Mouse (Mus musculus) forebrain, postnatal 0 days (tissue): Measurements from ENCODE around the gene Ciao2a. TPM values are rescaled to one million over a fixed set of nuclear protein-coding genes. Genes with fewer than 3 reads are reported as not detected.

ENCODE experiments used
- ATAC-seq: fragments of 200-750 bp; cut with Nextera tagmentation; 2 replicates; pipeline ENCODE4 v1.8.0; 2017; ENCODE audit warnings: mild to moderate bottlenecking, moderate library complexity
- DNase-seq: peaks from one replicate; pipeline ENCODE4 v3.0.0-alpha.2; 2015
- H3K27ac ChIP-seq: fragments of 300-500 bp; sonication (generic); 2 replicates; pipeline ENCODE4 v1.5.1; 2014; ENCODE audit warnings: low read depth, mild to moderate bottlenecking, antibody characterized with exemption, low read length, moderate library complexity, mixed read lengths
- H3K27me3 ChIP-seq: fragments of 300-500 bp; sonication (generic); 2 replicates; pipeline ENCODE4 v1.6.1; 2014; ENCODE audit warnings: mild to moderate bottlenecking, low read length, mixed read lengths; ENCODE audit not compliant: insufficient read depth
- H3K36me3 ChIP-seq: fragments of 300-500 bp; sonication (generic); 2 replicates; pipeline ENCODE4 v1.6.1; 2014; ENCODE audit warnings: mild to moderate bottlenecking, moderate library complexity; ENCODE audit not compliant: insufficient read depth
- H3K4me1 ChIP-seq: fragments of 300-500 bp; sonication (generic); 2 replicates; pipeline ENCODE4 v1.6.1; 2014; ENCODE audit warnings: antibody characterized with exemption; ENCODE audit not compliant: insufficient read depth
- H3K4me2 ChIP-seq: fragments of 300-500 bp; sonication (generic); 2 replicates; pipeline ENCODE4 v1.6.1; 2014; ENCODE audit warnings: low read depth, mild to moderate bottlenecking, moderate library complexity
- H3K4me3 ChIP-seq: fragments of 300-500 bp; sonication (generic); 2 replicates; pipeline ENCODE4 v1.5.1; 2014; ENCODE audit warnings: low read depth, low read length, mixed read lengths
- H3K9ac ChIP-seq: fragments of 300-500 bp; sonication (generic); 2 replicates; pipeline ENCODE4 v1.6.1; 2014; ENCODE audit warnings: mild to moderate bottlenecking
- H3K9me3 ChIP-seq: fragments of 300-500 bp; sonication (generic); 2 replicates; pipeline ENCODE4 v1.6.1; 2016; ENCODE audit warnings: low read length
- CTCF ChIP-seq: sonication (generic); IDR thresholded peaks from 2 replicates; pipeline ENCODE4 v1.5.1; 2016; ENCODE audit warnings: antibody characterized with exemption, control low read depth, low read depth
- WGBS: fragments of 180-500 bp; shearing (Covaris S2); extraction: QIAGEN DNeasy Blood & Tissue Kit; methylation state at CpG from one replicate; pipeline ENCODE4 v1.1.7; 2014; 5-methylcytosine and 5-hydroxymethylcytosine counted together
- polyA plus RNA-seq: library from polyadenylated mRNA; unstranded; fragments of >200 nt; fragmentation: Nextera tagmentation; extraction: Ambion mirVana; gene quantifications from 2 replicates; pipeline ENCODE4 v1.2.1, GENCODE M21; 2015
- total RNA-seq: library from RNA; depleted of rRNA; stranded (reverse); fragments of >200 nt; gene quantifications from 2 replicates; pipeline ENCODE4 v1.2.3, GENCODE M21; 2014

Ciao2a gene
- total and polyA plus RNA-seq, 2 experiments from 2014 or later: 33.0 to 67.7 TPM

DNA sequence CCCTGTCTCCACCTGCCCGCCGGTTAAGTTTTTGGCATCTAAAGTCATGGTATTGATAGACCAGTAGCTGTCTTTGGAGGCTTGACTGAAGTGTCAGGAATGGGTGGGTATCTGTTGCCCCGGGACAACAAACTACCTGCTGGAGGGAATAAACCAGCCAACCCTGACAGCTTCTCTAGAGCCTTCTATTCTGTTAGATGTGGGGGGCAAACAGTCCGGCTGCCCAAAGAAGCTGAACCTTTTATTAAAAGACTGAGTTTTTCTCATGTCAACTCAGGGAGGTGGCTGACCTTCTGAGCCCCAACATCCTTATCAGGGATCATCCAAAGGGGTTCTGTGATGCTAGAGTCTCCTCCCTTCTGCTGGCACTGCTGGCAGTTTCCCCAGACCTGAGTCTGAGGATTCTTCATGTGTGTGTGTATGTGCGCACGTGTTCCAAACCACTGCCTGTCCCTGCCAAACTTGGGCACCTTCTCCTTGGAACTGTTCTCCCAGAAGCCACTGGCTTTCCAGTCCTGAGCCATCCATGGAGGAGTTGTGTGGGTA lies 32.5 kb downstream of the Ciao2a start:
- H3K9ac ChIP-seq: no peak overlapping the region
- H3K27ac ChIP-seq: no peak overlapping the region
- H3K4me2 ChIP-seq: no peak overlapping the region
- 89% methylated on average over 6 of the region's 6 CpGs for WGBS
- H3K36me3 ChIP-seq: no peaks in the 10 kb centered on the region
- no peak for ATAC-seq
- no peak overlapping the region for H3K4me3 ChIP-seq
- H3K4me1 ChIP-seq: no peaks in the 10 kb centered on the region
- H3K27me3 ChIP-seq: peaks cover 10% of the 10 kb centered on the region; the same call in 1 of the 2 replicates
- H3K9me3 ChIP-seq: no peaks in the 10 kb centered on the region
- TF ChIP-seq CTCF: no peak
- no peak for DNase-seq

DNA sequence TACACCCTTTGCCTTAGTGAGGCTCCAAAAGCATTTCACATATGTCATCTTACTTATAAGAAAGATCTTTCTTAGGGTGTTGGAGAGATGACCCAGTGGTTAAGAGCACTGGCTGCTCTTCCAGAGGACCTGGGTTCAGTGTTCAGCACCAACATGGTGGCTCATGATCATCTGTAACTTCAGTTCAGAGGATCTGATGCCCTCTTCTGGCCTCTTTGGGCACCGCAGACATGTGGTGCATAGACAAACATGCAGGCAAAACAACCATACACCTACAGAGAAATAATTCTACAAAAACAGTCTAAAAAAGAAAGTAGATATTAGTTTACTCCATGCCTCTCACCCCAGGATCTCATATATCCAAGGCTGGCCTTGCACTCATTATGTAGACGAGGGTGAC lies 33.7 kb downstream of the Ciao2a start:
- no peak overlapping the region for H3K9ac ChIP-seq
- no peaks in the 10 kb centered on the region for H3K36me3 ChIP-seq
- 98% methylated on average over 2 of the region's 2 CpGs for WGBS
- TF ChIP-seq CTCF: no peak
- H3K27ac ChIP-seq: no peak overlapping the region
- no peak overlapping the region for H3K4me3 ChIP-seq
- no peaks in the 10 kb centered on the region for H3K9me3 ChIP-seq
- peaks cover 10% of the 10 kb centered on the region; the same call in 1 of the 2 replicates for H3K27me3 ChIP-seq
- ATAC-seq (no peak), DNase-seq (no peak)
- no peak overlapping the region for H3K4me2 ChIP-seq
- no peaks in the 10 kb centered on the region for H3K4me1 ChIP-seq

DNA sequence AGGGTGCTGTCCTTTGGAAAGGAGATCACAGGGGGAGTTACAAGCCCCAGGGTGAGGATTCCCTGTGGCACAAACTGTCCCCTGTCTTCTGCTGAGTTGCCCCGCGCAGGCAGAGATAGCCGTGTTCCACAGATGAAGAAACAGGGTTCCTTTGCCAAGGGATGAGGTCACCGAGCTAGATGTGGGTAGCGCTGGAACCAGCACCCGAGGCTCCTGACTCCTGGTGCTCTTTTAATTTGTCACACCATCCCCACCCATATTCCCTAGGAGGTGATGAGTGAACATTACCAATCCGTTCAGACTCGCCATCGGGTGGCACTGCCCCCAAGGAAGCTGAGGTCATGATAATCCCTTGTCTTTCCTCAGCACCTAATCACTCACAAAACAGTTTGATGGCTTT lies 36.6 kb downstream of the Ciao2a start:
- H3K4me1 ChIP-seq: no peaks in the 10 kb centered on the region
- peaks cover 2% of the 10 kb centered on the region; the same call in 1 of the 2 replicates for H3K27me3 ChIP-seq
- no peak overlapping the region for H3K27ac ChIP-seq
- H3K9me3 ChIP-seq: no peaks in the 10 kb centered on the region
- H3K36me3 ChIP-seq: no peaks in the 10 kb centered on the region
- ATAC-seq (no peak), DNase-seq (no peak)
- 0 out of 2 replicates have a peak, but pooled peaks have one; percentile 5 for TF ChIP-seq CTCF
- no peak overlapping the region for H3K9ac ChIP-seq
- no peak overlapping the region for H3K4me2 ChIP-seq
- no peak overlapping the region for H3K4me3 ChIP-seq
- WGBS: 84% methylated on average over 9 of the region's 9 CpGs

DNA sequence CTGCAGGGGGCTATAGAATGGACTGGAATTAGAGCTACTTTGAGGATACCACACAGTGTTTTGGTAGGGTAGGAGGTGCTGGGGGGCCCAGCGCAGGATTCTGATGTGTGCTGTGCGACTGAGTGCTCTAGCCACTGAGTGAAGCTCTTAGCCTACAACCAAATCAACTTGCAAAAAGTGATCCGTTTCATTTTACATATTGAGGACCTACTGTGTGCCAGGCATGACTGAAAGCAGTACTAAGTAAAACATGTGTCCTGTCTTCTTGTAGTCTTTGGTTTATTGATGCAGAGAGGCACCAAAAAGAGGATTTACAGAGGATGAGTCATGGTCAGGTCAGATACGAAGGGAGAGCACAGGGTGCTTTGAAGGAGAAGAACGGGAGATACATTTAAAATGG lies 40.8 kb downstream of the Ciao2a start:
- 88% methylated on average over 5 of the region's 5 CpGs for WGBS
- Histone ChIP-seq H3K9ac (no peak overlapping the region), H3K27me3 (no peaks in the 10 kb centered on the region), H3K4me3 (no peak overlapping the region), H3K4me1 (no peaks in the 10 kb centered on the region), H3K4me2 (no peak overlapping the region), H3K9me3 (no peaks in the 10 kb centered on the region), H3K36me3 (no peaks in the 10 kb centered on the region), H3K27ac (no peak overlapping the region)
- DNase-seq: no peak
- no peak for ATAC-seq
- no peak for TF ChIP-seq CTCF

DNA sequence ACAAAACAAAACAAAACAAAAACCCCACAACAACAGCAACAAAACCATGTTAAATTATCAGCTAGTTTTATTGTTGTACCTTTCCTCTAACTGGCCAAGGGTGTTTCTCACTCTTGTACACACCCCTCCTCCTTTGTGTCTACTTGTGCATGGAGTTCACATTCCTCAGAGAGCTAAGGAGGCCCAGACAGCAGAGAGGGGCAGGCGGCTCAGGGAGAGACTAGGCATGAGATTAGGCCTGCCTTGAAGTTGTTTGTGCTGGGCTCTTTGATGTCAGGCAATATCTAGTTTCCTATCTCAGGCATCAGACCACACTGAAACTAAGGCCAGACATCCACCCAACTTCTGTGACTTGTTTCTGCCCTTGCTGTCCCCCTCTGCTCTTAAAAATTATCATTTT lies 41.8 kb downstream of the Ciao2a start:
- H3K36me3 ChIP-seq: no peaks in the 10 kb centered on the region
- 15% methylated on average over 1 of the region's 1 CpGs for WGBS
- H3K4me1 ChIP-seq: no peaks in the 10 kb centered on the region
- no peaks in the 10 kb centered on the region for H3K9me3 ChIP-seq
- no peak overlapping the region for H3K9ac ChIP-seq
- no peak for TF ChIP-seq CTCF
- no peak overlapping the region for H3K4me2 ChIP-seq
- DNase-seq: no peak
- ATAC-seq: no peak
- H3K4me3 ChIP-seq: no peak overlapping the region
- H3K27ac ChIP-seq: no peak overlapping the region
- H3K27me3 ChIP-seq: no peaks in the 10 kb centered on the region

DNA sequence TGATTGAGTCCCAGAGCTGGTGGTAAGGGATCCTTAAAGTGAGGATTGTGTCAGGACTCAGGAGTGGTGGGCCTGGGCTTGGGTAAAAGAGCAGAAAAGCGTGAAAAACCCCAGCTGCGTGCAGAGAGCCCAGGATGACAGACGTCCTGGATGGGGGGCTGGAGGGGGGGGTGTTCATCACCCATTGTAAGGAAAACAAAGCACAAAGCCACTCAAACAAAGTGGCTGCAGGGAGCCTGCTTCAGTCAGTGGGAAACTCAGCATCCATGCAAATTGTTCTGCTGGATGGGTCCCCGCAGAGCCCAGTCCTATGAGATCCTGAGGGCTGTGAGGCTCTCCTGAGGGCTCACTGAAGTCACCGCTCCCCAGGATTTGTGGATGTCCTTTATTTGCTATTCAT lies 44.1 kb downstream of the Ciao2a start:
- no peak for TF ChIP-seq CTCF
- WGBS: 8% methylated on average over 5 of the region's 5 CpGs
- Histone ChIP-seq H3K4me1 (no peaks in the 10 kb centered on the region), H3K4me2 (no peak overlapping the region), H3K4me3 (no peak overlapping the region), H3K27ac (no peak overlapping the region), H3K9me3 (no peaks in the 10 kb centered on the region), H3K9ac (no peak overlapping the region), H3K36me3 (no peaks in the 10 kb centered on the region), H3K27me3 (no peaks in the 10 kb centered on the region)
- no peak for DNase-seq
- ATAC-seq: no peak

DNA sequence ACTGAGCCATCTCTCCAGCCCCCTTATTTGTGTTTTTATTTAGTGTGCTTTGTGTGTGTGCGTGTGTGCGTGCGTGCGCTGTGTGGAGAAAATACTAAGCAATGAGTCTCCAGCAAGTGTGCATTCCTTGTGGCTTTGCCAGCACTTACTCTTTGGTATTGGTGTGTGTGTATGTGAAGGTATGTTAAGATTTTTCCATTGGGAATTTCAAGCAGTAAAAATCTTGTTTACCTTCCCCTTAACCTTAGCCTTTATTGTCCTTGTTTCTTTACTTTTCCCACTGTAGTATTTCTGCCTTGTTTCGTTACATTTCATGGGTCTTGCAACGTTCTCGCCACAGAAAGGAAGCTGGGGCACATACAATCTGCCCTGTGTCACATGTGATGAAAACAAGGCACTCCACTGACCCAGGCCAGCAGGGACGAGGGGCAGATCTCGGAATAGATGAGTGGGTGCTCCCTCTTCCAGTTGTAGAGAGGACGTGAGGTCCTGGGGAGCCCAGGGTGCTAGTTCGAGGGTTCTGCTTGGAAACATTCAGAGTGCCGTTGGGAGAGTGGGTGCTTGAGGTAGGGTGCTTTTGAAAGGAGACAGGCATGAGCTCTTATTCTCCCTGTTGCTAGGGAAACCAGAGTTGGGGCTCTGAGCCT lies 45.0 kb downstream of the Ciao2a start:
- no peak for ATAC-seq
- WGBS: 56% methylated on average over 12 of the region's 12 CpGs
- Histone ChIP-seq H3K4me3 (no peak overlapping the region), H3K9me3 (no peaks in the 10 kb centered on the region), H3K9ac (no peak overlapping the region), H3K27ac (no peak overlapping the region), H3K36me3 (no peaks in the 10 kb centered on the region), H3K4me1 (no peaks in the 10 kb centered on the region), H3K27me3 (no peaks in the 10 kb centered on the region), H3K4me2 (no peak overlapping the region)
- TF ChIP-seq CTCF: no peak
- no peak for DNase-seq
